Mouse (Mus musculus): ENCODE results near the gene Pde10a. TPM values are rescaled to one million over a fixed set of nuclear protein-coding genes. Genes with fewer than 3 reads are reported as not detected.
A peak's percentile ranks its signal among the peaks of the same experiment; 100 is the strongest.

Pde10a gene
- total RNA-seq, 4 experiments from 2014 or later: 16.9 to 104 (median 44.4) TPM

GRCm38 (mm10) chr17:8972152-8972854, 447.1 kb downstream of the Pde10a start:
- DNase-seq: no peak

GRCm38 (mm10) chr17:8973331-8973730, 448.2 kb downstream of the Pde10a start:
- no peak for DNase-seq

GRCm38 (mm10) chr17:8974423-8974822, 449.3 kb downstream of the Pde10a start:
- no peak for DNase-seq

- DNase-seq: no peak
Observed at GRCm38 (mm10) chr17:8974823-8975397, 449.7 kb downstream of the Pde10a start.

- DNase-seq: no peak
Observed at GRCm38 (mm10) chr17:8976745-8977144, 451.6 kb downstream of the Pde10a start.

- DNase-seq: no peak
Observed at GRCm38 (mm10) chr17:8977271-8977670, 452.1 kb downstream of the Pde10a start.

- DNase-seq: no peak
Observed at GRCm38 (mm10) chr17:8983576-8983975, 458.4 kb downstream of the Pde10a start.

GRCm38 (mm10) chr17:8985714-8986113, 460.5 kb downstream of the Pde10a start:
- no peak for DNase-seq

GRCm38 (mm10) chr17:8986551-8986950, 461.4 kb downstream of the Pde10a start:
- no peak for DNase-seq

- DNase-seq: no peak
Observed at GRCm38 (mm10) chr17:8987369-8987768, 462.2 kb downstream of the Pde10a start.

GRCm38 (mm10) chr17:8988119-8988807, 463.1 kb downstream of the Pde10a start, which contains the start of gene 1700010I14Rik:
1700010I14Rik (plus strand) TSS chr17:8988333.
- peak; percentile 90 for DNase-seq

GRCm38 (mm10) chr17:8991160-8991559, 466.0 kb downstream of the Pde10a start:
- no peak for DNase-seq

GRCm38 (mm10) chr17:8995344-8995743, 470.2 kb downstream of the Pde10a start:
- no peak for DNase-seq

- DNase-seq: no peak
Observed at GRCm38 (mm10) chr17:9002438-9002837, 477.3 kb downstream of the Pde10a start.

- DNase-seq: no peak
Observed at GRCm38 (mm10) chr17:9004516-9004915, 479.3 kb downstream of the Pde10a start.

- no peak for DNase-seq
Observed at GRCm38 (mm10) chr17:9023198-9023942, 498.2 kb downstream of the Pde10a start.

- DNase-seq: no peak
Observed at GRCm38 (mm10) chr17:9030181-9030580, 505.0 kb downstream of the Pde10a start.

GRCm38 (mm10) chr17:9031241-9032141, 506.3 kb downstream of the Pde10a start:
- DNase-seq: peak; percentile 48

GRCm38 (mm10) chr17:9032362-9033044, 507.3 kb downstream of the Pde10a start:
- no peak for DNase-seq

GRCm38 (mm10) chr17:9033511-9033910, 508.3 kb downstream of the Pde10a start:
- DNase-seq: no peak

Data from adrenal gland, adult 8-10 months (tissue).